Mouse (Mus musculus) bone marrow macrophage, adult 2 months (primary cell): ENCODE data around the gene 4933424G06Rik.

Experiments used
- CTCF ChIP-seq: IDR thresholded peaks from 2 replicates; pipeline ENCODE4 v1.5.1; 2012; ENCODE audit warnings: low read depth, mild to moderate bottlenecking, low read length, moderate library complexity
- POLR2A ChIP-seq: IDR thresholded peaks from 2 replicates; pipeline ENCODE4 v1.6.1; 2012; ENCODE audit warnings: mild to moderate bottlenecking, low read depth, low read length, borderline replicate concordance

DNA sequence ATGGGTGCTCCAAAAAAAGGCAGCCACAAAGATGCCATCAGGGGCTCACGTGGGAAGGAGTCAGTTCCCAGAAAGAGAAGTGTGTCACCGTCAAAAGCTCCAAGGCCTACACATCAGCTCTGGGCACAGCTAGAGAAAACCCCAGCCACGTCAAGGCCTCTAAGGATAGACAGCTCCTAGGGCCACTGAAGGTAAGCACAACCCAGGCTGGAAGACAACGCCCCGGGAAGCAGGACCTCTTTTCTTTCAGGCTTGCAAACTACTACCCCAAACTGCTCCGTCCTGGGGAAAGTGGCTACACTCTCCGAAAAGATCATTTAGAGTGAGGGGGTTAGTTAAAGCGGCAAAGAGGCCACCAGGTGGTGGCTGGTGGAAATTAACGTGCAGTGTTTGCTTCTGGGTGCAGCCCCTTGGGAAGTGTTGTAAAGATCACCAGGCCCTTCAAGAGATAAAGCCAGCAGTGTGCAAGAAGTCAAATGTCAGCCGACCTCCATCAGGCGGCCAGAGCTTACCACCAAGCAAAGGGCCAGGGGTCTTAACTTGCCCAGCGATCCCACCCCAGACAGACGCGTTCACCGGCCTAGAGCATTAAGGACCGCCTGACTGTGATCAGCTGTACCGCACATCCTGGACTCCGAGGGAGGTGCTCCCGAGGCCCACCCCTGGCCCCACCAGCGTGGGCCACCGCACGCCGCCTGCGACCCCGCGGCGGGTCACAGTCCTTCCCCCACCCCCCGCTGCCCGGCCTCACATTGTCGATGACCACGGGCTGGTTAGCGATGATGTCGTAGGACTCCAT lies 695 bp upstream of the 4933424G06Rik start:
- TF ChIP-seq CTCF (no peak), POLR2A (no peak)
